Mouse (Mus musculus) kidney, postnatal 25 days (tissue): ENCODE data around the gene Lrmda.

Experiments
- DNase-seq, 2 experiments: peaks; one replicate each; pipeline ENCODE4 v3.0.0; 2021; ENCODE audit warnings: mixed read lengths in 2 of 2

The Lrmda gene

DNA sequence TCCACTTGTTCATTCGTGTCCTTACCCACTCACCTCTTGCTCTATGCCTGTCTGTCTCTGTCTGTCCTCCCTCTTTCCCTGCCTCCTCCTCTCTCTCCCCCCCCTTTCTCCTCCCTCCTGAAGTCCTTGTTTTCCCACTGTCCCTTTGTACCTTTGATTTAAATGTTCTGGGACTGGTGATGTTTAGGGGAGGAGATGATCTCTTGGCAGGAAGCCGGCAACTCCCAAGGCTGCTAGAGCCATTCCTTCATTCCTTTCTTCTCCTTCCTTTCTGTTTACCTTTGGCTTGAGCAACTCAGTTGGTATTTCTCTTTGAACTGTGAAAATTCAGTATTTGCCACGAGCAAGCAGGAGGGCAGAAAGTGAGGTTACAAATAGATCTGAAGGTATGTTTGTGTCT lies 141.9 kb downstream of the Lrmda start:
- peak; percentile 48 to 52 for DNase-seq

DNA sequence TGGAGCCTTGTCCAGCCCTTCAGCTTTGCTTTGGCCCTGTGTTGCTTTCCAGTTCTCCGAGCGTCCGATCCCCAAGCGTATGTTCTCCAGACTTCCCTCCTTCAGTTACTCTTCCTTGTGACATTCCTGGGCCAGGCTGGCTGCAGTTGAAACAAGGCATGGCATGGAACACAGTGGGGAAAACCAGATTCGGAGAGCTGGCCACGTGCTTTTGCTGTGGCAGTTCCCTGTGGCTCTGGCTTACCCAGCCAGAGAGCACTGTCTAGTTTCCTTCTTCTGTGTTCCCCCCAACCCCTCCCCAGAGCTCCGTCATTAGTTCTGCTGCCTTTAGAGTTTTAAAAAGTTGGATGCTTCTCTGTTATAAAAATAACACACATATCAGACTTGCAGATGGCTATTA lies 147.8 kb downstream of the Lrmda start:
- DNase-seq = no peak

DNA sequence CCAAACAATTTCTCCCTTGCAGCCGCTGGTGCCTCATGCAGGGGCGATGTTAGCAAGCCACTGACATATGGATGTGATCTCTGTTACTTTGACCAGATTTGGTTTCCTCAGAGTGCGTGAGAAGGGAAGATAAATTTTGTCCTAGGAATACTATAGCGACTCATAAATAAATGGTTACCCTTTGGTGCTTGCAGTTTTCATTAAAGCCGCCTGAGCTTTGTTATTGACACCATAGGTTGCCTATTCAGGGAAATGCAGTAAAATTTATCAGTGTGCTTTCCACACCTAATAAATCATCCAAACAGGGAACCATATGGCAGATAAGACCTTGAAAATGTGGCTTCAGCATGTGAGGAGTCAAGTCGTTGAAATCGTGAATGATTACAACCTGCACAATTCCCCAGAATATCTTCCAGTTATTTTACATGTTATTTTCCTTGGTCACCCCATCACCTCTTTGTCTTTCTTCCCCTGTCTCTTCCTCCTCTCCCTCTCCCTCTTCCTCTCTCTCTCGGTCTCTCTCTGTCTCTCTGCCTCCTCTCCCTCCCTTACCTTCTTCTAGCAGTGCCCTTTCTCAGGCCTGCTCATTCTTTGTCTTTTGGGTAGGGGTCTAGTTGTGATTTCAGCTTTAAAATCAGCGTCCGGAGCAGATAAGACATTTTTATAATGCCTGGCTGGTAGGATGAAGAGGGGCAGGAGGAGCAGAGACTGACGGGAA lies 148.7 kb downstream of the Lrmda start:
- no peak for DNase-seq

DNA sequence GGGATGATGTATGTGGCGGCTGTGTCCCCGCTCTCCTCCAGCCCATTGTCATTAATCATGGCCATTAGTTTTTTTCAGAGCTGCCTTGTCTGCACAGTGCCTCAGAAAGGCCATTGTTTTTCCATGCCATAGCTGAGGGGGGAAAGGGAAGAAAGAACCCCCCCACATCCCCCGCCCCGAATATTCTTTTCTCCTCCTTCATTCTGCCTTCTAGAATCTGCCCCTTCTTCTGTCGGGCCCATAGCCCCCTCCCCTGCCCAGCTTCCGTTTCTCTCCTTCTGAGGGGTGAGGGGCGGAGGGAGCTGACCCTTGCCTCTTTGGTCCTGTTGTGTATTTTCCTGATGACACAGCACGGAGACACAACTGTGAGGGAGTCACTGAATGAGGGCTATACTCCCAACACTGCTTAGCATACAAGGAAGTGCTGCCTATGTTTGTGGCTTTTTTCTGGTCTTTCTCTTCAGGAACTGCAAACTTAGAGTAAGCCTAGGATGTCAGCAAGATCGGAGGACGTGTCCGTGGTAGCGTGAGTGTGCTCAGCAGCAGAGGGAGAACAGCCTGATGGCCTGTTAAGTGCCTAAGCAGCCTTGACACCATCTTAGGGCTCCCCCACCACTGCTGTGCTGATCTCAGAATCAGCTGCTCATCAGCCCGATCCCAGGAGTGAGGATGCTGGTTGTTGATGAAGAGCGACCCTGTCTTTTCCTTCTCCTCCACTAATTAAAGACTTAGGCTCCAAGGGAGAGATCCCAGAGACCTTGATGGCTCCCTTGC lies 149.5 kb downstream of the Lrmda start:
- no peak for DNase-seq

DNA sequence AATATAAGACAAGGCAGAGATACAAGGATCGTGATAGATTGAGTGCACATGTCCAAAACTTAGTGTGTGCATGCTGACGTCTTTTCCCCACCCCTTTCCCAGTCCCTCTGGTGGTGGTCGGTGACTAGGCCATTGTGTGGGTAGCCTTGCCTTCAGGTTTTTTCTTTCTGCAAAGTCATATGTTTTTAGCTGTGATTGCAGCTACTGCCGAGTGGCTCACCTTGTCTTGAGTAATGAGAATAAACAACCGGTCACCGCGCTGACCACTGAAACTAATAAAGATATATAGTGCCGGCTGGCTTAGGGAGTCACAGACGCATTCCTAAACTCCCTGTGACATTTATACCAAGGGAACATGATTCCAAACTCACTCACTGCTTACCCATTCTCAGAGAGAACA lies 155.2 kb downstream of the Lrmda start:
- DNase-seq = no peak

DNA sequence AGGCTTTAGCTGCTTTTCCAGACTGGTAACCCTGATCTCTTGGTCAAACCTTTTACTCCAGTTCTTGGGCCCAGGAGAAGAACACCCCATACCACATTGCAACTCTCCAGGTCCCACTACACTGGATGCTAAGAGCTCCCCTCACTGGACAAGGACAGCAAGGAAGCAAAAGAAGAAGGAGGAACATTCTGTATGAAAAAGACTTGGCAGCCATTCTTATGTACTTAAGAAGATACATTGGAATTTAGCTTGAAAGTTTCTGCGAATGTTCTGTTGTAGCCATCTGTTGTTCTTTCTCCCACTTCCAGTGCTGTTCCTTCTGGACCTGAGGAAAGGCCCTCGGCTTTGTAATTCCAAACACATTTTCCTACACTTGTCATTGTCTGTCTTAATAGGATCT lies 160.2 kb downstream of the Lrmda start:
- no peak for DNase-seq

DNA sequence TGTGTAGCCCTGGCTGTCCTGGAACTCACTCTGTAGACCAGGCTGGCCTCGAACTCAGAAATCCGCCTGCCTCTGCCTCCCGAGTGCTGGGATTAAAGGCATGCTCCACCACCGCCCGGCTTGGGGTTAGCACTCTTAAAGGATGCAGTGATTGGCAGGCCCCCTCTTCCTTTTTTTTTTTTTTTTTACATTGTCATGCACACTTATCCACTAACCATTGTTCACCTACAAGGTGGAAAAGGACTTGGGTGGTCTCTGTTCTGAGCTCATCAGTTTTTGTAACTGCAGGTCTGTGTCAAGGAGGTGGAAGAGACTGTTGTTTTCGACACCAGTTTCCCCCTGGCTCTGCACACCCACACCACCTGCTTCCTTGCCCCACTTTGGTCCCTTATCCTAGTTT lies 162.0 kb downstream of the Lrmda start:
- no peak for DNase-seq

DNA sequence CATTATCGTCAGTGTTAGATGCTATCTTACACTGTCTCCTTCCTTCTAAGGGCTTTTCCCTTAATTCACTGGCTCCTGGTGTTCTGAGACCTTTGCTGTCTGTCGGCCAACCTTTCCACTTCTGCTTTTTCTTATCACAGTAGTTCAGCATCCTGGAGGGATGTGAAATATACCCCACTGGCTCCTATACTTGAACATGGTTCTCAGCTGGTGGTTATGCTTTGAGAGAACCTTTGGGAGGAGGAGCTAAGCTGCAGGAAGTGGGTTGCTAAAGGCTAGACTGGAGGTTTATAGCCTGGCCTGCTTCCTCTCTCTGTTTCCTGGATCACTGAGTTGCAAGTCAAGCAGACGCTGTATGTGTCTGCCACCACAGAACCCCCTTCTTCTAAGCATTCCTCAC lies 163.7 kb downstream of the Lrmda start:
- DNase-seq = no peak

DNA sequence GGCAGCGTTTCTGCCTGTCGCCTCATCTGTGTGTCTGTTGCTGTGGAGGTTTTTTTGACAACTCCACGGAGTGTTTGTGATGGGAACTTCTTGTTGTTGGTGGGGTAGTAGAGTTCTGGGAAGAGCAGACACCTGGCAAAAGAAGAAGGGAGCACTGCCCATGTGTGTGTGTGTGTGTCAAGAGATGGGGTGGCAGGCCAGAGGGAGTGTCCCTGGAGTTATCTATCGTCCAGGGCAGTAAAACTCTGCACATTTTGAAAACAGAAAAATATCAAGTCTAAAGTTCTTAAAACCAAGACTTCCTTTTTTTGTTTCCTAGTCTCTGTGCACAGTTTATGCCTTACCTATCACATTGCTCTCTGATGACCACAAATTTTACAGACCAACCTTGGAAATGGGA lies 165.9 kb downstream of the Lrmda start:
- no peak for DNase-seq

DNA sequence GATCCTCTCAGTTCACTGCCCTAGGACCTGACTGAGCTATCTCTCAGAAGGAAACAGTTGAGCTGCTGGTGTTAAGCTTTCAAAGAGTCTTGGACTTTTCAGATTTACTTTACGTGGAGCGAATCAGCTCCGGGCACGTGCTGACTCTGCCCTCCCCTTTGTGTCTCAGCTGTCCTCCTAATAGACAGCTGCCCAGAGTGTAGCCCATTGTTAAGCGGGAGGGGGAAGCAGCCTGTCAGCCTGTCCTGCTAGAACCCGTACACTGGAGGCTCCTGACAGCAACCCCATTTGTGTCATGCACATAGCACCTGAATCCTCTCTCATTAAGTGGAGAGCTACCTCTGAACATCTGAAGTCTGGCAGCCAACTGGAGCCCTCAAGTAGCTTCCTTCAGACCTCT lies 170.6 kb downstream of the Lrmda start:
- DNase-seq = no peak

DNA sequence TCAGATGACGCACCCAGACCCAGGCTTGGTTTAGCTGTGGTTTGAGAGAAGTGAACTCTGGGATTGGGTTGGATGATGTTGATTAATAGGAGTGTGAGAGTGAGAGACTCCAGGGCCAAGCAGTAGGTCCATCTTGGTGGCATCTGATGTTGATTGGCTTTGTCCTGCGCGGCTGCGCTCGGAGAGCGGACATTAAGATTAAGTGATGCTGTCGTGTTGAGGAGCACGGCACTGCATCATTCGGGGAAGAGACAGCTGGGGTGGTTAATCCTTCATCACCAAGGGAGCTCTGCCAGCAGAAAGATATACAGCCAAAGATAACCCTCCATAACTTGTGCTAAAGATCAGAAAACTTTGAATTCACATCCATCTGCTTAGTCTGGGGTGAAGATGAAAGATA lies 172.7 kb downstream of the Lrmda start:
- no peak for DNase-seq

DNA sequence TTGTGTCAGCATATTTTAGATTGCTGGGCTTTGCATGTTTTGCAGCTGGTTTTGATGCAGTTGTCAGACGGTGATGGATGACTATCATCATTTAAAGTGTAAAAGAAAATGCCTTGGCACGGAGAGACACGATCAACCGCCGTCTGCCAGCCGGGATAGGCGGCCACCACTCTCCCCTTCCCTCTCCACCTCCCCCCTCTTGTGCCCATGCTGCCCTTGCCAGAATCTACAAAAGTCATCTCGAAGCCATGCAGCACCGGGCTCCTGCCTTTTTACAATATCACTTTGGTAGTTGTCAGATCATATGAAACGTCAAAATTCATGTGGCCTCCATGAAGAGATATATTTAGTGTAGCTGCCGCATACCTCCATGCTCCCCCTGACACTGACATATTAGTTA lies 178.5 kb downstream of the Lrmda start:
- DNase-seq = no peak

DNA sequence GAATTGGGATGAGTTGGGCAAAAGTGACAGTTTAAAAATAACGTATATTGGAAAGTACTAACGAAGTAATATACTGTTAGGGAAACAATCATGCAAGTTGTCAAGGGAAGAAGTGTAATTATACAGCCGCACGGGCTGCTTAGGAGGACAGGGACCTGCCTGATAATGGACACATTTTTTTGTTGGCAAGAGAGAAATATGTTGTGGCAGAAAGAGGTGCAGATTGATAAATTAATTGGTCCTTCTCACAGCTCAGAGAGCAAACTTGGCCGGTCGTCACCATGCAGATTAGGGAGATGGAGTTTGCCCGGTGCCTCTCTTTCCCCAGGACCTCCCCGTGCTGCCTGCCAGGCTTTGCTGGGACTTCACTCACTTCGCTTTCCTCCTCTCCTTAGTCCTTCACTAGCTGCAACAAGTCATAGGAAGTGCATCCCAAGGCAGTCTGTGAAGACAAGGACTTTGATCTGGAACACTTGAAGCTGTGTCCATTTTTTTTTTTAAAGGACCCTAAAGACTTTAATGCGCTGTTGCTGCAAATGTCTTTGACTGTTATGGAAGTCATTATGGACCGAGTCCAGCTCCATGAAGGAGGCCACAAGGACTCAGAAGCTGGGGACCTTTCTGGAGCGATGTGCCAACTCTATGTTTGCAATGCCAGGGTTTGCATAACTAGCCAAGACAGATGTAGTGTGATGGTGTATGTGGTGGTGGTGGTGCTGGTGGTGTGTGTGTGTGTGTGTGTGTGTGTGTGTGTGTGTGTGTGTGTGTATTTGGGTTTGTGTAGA lies 179.3 kb downstream of the Lrmda start:
- no peak for DNase-seq

DNA sequence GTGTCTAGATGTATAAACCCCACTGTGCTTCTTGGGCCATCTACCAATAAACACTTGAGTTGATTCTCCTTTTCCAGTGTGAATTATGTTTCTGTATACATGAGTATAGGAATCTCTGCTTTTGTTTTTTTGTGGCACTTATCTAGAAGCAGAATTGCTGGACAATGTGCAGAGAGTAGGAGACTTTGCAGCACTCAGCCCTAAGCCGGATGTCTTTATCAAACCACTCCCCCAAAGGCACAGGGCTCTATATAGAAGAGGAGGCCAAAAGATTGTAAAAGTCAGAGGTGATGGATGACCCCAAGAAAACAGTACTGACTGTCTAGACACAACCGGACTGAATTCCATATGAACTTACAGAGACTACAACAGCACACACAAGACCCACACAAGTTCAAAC lies 182.2 kb downstream of the Lrmda start:
- DNase-seq = no peak

DNA sequence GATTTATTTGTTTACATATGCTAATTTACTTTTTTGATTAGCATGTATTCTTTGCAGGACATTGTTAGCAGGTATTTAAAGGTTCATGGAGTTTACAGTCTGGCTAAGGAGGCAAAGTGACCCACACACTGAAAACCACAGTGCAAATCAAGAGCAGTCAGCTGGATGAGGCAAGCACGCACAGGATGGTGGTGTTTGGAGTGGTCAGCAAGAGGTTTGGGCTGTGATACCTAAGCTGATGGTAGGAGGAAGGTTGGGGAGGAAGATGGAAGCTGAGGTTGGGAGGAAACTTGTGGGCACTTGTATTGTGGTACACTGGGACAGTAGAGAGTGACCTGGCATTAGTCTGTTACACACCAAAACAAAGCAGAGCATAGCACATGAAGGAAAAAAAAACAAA lies 191.1 kb downstream of the Lrmda start:
- no peak for DNase-seq

DNA sequence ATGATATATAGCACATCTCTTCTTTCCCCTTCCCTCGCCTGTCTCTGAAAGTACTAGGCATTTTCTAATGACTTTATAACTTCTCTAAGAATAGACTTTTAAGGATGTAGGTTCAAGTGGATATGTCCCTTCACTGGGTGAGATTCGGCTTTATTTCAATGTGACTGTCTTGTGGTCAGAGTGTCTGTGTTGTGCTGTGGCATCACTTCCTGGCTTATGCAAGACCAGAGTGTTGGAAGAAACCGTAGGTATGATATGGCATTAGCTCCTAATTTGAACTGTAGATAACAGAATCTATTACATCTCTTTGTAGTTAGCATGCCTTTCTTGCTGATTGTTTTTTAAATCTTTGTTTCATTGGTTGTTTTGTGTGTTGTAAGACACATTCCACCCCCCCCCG lies 198.7 kb downstream of the Lrmda start:
- no peak for DNase-seq

DNA sequence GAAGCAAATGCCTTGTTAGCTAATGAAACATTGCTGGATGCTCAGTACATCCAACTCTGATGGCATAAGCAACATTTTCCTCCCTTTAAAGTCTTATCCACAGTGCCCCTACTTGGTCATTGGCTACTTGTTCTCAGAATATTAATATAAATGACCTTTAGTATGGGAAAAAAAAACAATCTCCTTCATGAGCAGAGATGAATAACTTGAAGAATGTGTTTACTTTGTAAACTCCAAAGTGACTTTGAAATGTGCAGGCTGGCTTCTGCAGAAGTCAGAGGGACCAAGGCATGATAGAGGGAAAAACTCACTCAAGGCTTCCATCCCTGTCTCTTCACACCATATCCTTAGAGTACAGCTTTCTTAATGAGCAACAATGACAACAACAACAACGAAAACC lies 202.5 kb downstream of the Lrmda start:
- no peak for DNase-seq

DNA sequence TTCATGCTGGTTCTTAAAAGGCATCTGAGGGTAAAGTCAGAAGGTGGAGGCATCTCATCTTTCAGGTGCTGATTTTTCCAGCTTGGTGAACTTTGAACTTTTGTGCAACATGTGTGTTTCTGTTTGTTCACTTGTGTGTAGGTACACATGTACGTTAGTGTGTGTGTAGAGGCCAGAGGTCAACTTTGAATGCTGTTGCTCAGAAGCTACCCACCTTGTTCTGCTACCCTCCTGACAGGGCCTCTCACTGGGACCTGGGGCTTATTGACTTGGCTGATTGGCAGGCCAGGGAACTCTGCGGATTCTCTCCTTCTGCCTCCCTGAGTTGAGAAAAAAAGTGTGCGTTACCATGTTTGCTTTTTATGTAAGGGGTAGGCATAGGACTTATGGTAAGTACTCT lies 203.1 kb downstream of the Lrmda start:
- no peak for DNase-seq

DNA sequence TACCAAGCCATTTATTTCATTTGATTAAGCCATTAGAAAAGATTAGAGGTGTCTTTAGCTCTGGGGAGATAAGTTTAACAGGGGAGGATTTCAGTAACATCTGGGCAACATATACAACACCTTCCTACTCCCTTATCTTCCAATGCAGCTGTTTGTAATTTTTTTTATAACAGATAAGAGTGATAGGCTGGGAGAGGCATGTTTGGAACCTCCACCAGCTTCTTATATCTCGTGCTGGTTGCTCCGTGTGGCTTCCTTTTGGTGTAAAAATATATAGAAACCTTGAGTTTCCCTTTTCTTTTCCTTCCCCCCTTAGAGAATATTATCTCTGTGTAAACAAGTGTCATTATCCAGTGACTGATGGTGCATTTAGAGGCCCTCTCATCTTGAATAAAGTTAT lies 206.7 kb downstream of the Lrmda start:
- no peak for DNase-seq

DNA sequence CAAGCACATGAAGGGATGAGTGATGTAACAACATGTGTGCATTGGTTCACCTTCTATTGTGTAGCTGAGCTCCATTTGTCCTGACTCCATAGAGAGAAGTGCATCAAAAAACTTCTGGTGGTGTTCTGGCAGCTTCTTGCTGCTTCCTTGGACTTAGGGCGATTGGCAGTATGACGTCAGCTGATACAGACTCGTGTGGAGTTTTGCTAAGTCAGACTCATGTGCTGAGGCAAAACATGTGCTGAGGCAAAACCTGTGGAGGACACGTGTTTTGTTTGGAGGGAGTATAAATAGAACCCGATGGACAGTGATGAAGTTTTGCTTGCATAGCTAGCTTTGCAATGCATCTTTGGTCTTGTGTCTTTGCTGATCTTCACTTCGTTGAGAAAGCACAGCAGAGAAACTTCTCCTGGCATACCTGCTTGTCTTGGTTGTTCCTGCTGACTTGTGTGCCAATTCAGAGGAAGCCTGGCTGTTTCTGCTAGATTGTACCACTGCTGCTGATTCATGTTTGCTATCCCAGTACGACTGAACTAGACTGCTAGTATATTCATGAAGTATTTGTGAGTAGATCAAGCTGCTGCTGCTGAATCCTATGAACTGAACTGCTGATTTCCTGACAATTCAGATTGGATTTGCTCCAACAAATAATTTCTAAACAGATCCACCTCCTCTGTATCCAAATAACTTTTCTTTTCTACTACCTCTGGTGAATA lies 208.9 kb downstream of the Lrmda start:
- DNase-seq = no peak

DNA sequence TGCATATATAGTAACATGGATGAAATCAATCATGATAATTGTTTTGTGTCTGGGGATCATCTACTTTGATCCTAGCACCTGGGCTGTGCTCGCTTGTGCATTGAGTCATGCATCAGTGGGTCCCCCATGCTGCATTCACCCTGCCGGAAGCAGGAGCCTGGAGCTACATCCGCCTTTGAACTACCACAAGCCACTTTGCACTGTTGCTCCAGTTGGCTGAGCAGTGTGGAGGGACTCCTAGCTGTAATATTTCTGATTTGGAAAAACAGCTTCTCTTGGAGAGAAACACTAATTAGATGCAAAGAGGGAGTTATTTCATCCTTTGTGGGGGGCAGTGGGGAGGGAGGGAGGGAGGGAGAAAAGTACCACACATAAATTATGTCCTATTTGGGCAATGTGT lies 220.8 kb downstream of the Lrmda start:
- DNase-seq = no peak

DNA sequence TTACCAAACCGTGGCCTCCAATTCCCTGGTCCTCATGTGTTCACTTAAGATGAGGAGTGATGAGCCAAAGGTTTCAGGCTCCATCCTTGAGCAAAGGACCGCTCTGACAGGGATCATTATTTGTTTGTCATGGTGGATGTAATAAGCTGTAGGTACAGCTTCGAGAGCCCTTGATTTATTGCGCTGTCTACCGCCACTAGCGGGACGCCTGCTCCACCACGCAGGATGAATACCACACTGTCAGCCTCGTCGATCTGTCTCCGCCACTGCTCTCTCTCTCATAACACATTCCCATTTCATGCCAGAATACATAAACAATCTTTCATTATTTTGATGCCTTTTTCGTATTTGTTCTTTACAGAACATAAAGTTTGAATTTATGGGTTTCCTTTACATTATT lies 235.9 kb downstream of the Lrmda start:
- no peak for DNase-seq

DNA sequence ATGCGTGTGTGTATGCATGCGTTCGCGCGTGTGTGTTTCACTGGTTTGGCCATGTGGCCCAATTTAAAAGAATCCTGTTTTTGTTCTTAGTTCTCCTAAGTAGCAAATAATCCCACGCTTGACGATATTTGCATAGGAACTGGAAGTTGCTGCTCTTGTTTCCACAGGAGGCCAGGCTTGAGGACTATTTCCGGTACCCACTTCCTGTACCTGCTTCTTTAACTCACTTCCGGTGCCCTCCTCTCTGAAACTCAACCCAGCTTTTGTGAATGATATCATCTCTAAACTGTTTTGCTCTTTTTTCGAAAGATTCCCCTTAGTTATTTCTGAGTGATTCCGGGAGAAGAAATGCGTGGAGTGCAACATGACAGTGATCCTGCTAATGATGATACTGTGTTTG lies 236.8 kb downstream of the Lrmda start:
- no peak for DNase-seq
